Comparison of ENCODE assay signal across 13 mouse cellular contexts in genomic region chr4:141715027-141715426, GRCm38 (mm10). TPM values are rescaled to one million over a fixed set of nuclear protein-coding genes. Genes with fewer than 3 reads are reported as not detected.
DNase-seq lines count a peak whose midpoint lies in the region; ATAC-seq and TF ChIP-seq lines count a peak whose summit lies in the region.
"Had no signal": no experiment of that assay in that cellular context is flagged by ENCODE, and none has a peak within 500 bp of the region (broad histone marks: within the 10 kb centered on the region; RNA-seq: fewer than 3 reads in every experiment).

No protein-coding gene starts in this region.

- H3K27me3 ChIP-seq in intestine, embryonic 15.5 days (replicated peaks) = no peaks in the 10 kb centered on the region
- H3K27me3 ChIP-seq in intestine, postnatal 0 days (replicated peaks; ENCODE audit: control insufficient read depth, insufficient read depth, low read length) = no peaks in the 10 kb centered on the region
- no peaks in the 10 kb centered on the region for H3K27me3 ChIP-seq in embryonic facial prominence, embryonic 10.5 days (replicated peaks; ENCODE audit: low read depth, poor library complexity, severe bottlenecking)
- H3K27me3 ChIP-seq in liver, embryonic 11.5 days (replicated peaks; ENCODE audit: control insufficient read depth, insufficient read depth, low read length) = no peaks in the 10 kb centered on the region
- no peaks in the 10 kb centered on the region for H3K27me3 ChIP-seq in forebrain, postnatal 0 days (ENCODE audit: insufficient read depth, low read length)
- no peaks in the 10 kb centered on the region for H3K27me3 ChIP-seq in midbrain, embryonic 16.5 days (ENCODE audit: control insufficient read depth, insufficient read depth, low read depth, low read length)
- H3K27me3 ChIP-seq: forebrain, embryonic 12.5 days had no signal

- 0 out of 2 replicates have a peak, but pooled peaks have one; percentile 39 for ATAC-seq in intestine, embryonic 15.5 days
- ATAC-seq in intestine, postnatal 0 days = no peak
- no peak for ATAC-seq in liver, embryonic 11.5 days (replicated peaks; ENCODE audit: low FRiP score)
- ATAC-seq in forebrain, postnatal 0 days = no peak
- no peak for ATAC-seq in midbrain, embryonic 16.5 days

- DNase-seq in adipocyte (ENCODE audit: low spot score) = peak; percentile 40
- DNase-seq in embryonic facial prominence, embryonic 10.5 days (ENCODE audit: low spot score) = peak; percentile 36
- no peak for DNase-seq in liver, embryonic 11.5 days (ENCODE audit: low spot score)
- no peak for DNase-seq in cerebellum, adult 11-12 months
- no peak for DNase-seq in forebrain, postnatal 0 days
- DNase-seq: kidney, adult 8-10 months; thymus, postnatal 4 days had no signal

- no peak overlapping the region for H3K27ac ChIP-seq in intestine, embryonic 15.5 days
- H3K27ac ChIP-seq in intestine, postnatal 0 days (ENCODE audit: low read depth, low read length) = no peak overlapping the region
- H3K27ac ChIP-seq in embryonic facial prominence, embryonic 10.5 days (replicated peaks) = no peak overlapping the region
- H3K27ac ChIP-seq in liver, embryonic 11.5 days (ENCODE audit: low read depth, low read length) = peak overlapping the region; percentile 21; the same call in 1 of the 2 replicates
- no peak overlapping the region for H3K27ac ChIP-seq in forebrain, postnatal 0 days (ENCODE audit: low read depth, low read length)
- H3K27ac ChIP-seq in midbrain, embryonic 16.5 days (ENCODE audit: low read length) = no peak overlapping the region
- H3K27ac ChIP-seq: forebrain, embryonic 12.5 days; midbrain, embryonic 10.5 days had no signal

- H3K4me3 ChIP-seq in intestine, embryonic 15.5 days (replicated peaks) = no peak overlapping the region
- no peak overlapping the region for H3K4me3 ChIP-seq in intestine, postnatal 0 days (ENCODE audit: low read depth, low read length)
- H3K4me3 ChIP-seq in embryonic facial prominence, embryonic 10.5 days = no peak overlapping the region
- no peak overlapping the region for H3K4me3 ChIP-seq in liver, embryonic 11.5 days (ENCODE audit: low read depth, low read length)
- H3K4me3 ChIP-seq in forebrain, postnatal 0 days (ENCODE audit: low read depth, low read length) = no peak overlapping the region
- no peak overlapping the region for H3K4me3 ChIP-seq in midbrain, embryonic 16.5 days (ENCODE audit: low read depth, low read length)
- H3K4me3 ChIP-seq: forebrain, embryonic 12.5 days; midbrain, embryonic 10.5 days had no signal

- no peak for TF ChIP-seq CTCF in intestine, postnatal 0 days (IDR thresholded peaks at IDR 0.05; ENCODE audit: low read depth)
- TF ChIP-seq CTCF in forebrain, postnatal 0 days (IDR thresholded peaks at IDR 0.05; ENCODE audit: low read depth) = no peak

- H3K4me2 ChIP-seq in intestine, embryonic 15.5 days (replicated peaks) = no peak overlapping the region
- no peak overlapping the region for H3K4me2 ChIP-seq in intestine, postnatal 0 days (replicated peaks; ENCODE audit: low read depth)
- no peak overlapping the region for H3K4me2 ChIP-seq in liver, embryonic 11.5 days
- H3K4me2 ChIP-seq in forebrain, postnatal 0 days (ENCODE audit: low read depth) = no peak overlapping the region
- no peak overlapping the region for H3K4me2 ChIP-seq in midbrain, embryonic 16.5 days (ENCODE audit: low read length)
- H3K4me2 ChIP-seq: forebrain, embryonic 12.5 days had no signal

- 50% methylated on average over 2 of the region's 2 CpGs for WGBS in intestine, embryonic 15.5 days
- 42% methylated on average over 2 of the region's 2 CpGs for WGBS in intestine, postnatal 0 days
- WGBS in embryonic facial prominence, embryonic 10.5 days = 55% methylated on average over 2 of the region's 2 CpGs
- whole genome bisulfite sequencing in liver, embryonic 11.5 days = 72% methylated on average over 2 of the region's 2 CpGs
- WGBS in forebrain, postnatal 0 days = 80% methylated on average over 2 of the region's 2 CpGs
- 85% methylated on average over 2 of the region's 2 CpGs for WGBS in midbrain, embryonic 16.5 days

- H3K36me3 ChIP-seq in intestine, embryonic 15.5 days = peaks cover 14% of the 10 kb centered on the region; the same call in 1 of the 2 replicates
- H3K36me3 ChIP-seq in intestine, postnatal 0 days (ENCODE audit: control insufficient read depth, insufficient read depth) = peaks cover 31% of the 10 kb centered on the region
- peaks cover 73% of the 10 kb centered on the region for H3K36me3 ChIP-seq in embryonic facial prominence, embryonic 10.5 days (replicated peaks)
- peaks cover 30% of the 10 kb centered on the region for H3K36me3 ChIP-seq in liver, embryonic 11.5 days (ENCODE audit: control insufficient read depth, insufficient read depth, low read length)
- H3K36me3 ChIP-seq in forebrain, postnatal 0 days (ENCODE audit: insufficient read depth) = peaks cover 19% of the 10 kb centered on the region
- peaks cover 6% of the 10 kb centered on the region for H3K36me3 ChIP-seq in midbrain, embryonic 16.5 days (ENCODE audit: control insufficient read depth, insufficient read depth, low read length)

- no peak overlapping the region for H3K9ac ChIP-seq in intestine, embryonic 15.5 days
- H3K9ac ChIP-seq in intestine, postnatal 0 days (ENCODE audit: low read depth, low read length) = no peak overlapping the region
- no peak overlapping the region for H3K9ac ChIP-seq in liver, embryonic 11.5 days (ENCODE audit: low read depth, low read length)
- no peak overlapping the region for H3K9ac ChIP-seq in forebrain, postnatal 0 days
- no peak overlapping the region for H3K9ac ChIP-seq in midbrain, embryonic 16.5 days (ENCODE audit: low read depth, low read length)
- H3K9ac ChIP-seq: forebrain, embryonic 12.5 days had no signal

- H3K4me1 ChIP-seq in intestine, embryonic 15.5 days (replicated peaks) = peaks cover 20% of the 10 kb centered on the region
- no peaks in the 10 kb centered on the region for H3K4me1 ChIP-seq in intestine, postnatal 0 days (replicated peaks; ENCODE audit: control insufficient read depth, insufficient read depth, low read length)
- H3K4me1 ChIP-seq in embryonic facial prominence, embryonic 10.5 days = peaks cover 30% of the 10 kb centered on the region
- peaks cover 14% of the 10 kb centered on the region for H3K4me1 ChIP-seq in liver, embryonic 11.5 days (replicated peaks; ENCODE audit: control insufficient read depth, insufficient read depth, low read length)
- no peaks in the 10 kb centered on the region for H3K4me1 ChIP-seq in forebrain, postnatal 0 days (ENCODE audit: insufficient read depth)
- no peaks in the 10 kb centered on the region for H3K4me1 ChIP-seq in midbrain, embryonic 16.5 days (ENCODE audit: control insufficient read depth, insufficient read depth, low read length)
- H3K4me1 ChIP-seq: forebrain, embryonic 12.5 days had no signal

- no peaks in the 10 kb centered on the region for H3K9me3 ChIP-seq in intestine, embryonic 15.5 days
- H3K9me3 ChIP-seq in intestine, postnatal 0 days (ENCODE audit: control insufficient read depth) = no peaks in the 10 kb centered on the region
- no peaks in the 10 kb centered on the region for H3K9me3 ChIP-seq in embryonic facial prominence, embryonic 10.5 days
- no peaks in the 10 kb centered on the region for H3K9me3 ChIP-seq in liver, embryonic 11.5 days (ENCODE audit: control insufficient read depth, low read length)
- no peaks in the 10 kb centered on the region for H3K9me3 ChIP-seq in forebrain, postnatal 0 days (ENCODE audit: low read length)
- no peaks in the 10 kb centered on the region for H3K9me3 ChIP-seq in midbrain, embryonic 16.5 days (replicated peaks; ENCODE audit: control insufficient read depth, low read length, poor library complexity, severe bottlenecking)
- H3K9me3 ChIP-seq: forebrain, embryonic 12.5 days; midbrain, embryonic 10.5 days had no signal

RNA-seq across cellular contexts. Expression of gene Ddi2, which starts 8.2 kb away (rescaled TPM):
- polyA plus RNA-seq in intestine, embryonic 15.5 days (2015; fragmentation: Nextera tagmentation; extraction: Ambion mirVana) = 23.3 and 24.4 TPM in 2 replicates
- 15.9 and 16.7 TPM in 2 replicates for polyA plus RNA-seq in intestine, postnatal 0 days (2015; fragmentation: Nextera tagmentation; extraction: Ambion mirVana)
- polyA plus RNA-seq in embryonic facial prominence, embryonic 10.5 days (2016; fragmentation: Nextera tagmentation; extraction: Ambion mirVana) = 28.1 and 31.8 TPM in 2 replicates
- 29.3 and 31.4 TPM in 2 replicates for polyA plus RNA-seq in liver, embryonic 11.5 days (2014; fragmentation: Nextera tagmentation; extraction: Ambion mirVana)
- 17.2 and 20.7 TPM in 2 replicates for total RNA-seq in forebrain, postnatal 0 days (2014; rRNA removed)
- polyA plus RNA-seq in forebrain, postnatal 0 days (2015; fragmentation: Nextera tagmentation; extraction: Ambion mirVana) = 8.2 and 11.1 TPM in 2 replicates
- 10.0 and 12.6 TPM in 2 replicates for polyA plus RNA-seq in midbrain, embryonic 16.5 days (2015; fragmentation: Nextera tagmentation; extraction: Ambion mirVana)

RNA-seq across cellular contexts. Expression of gene Rsc1a1, which starts 29.6 kb away (rescaled TPM):
- not detected in 2 replicates for polyA plus RNA-seq in intestine, embryonic 15.5 days (2015; fragmentation: Nextera tagmentation; extraction: Ambion mirVana)
- polyA plus RNA-seq in intestine, postnatal 0 days (2015; fragmentation: Nextera tagmentation; extraction: Ambion mirVana) = not detected in 2 replicates
- polyA plus RNA-seq in embryonic facial prominence, embryonic 10.5 days (2016; fragmentation: Nextera tagmentation; extraction: Ambion mirVana) = 1.1 and 2.3 TPM in 2 replicates
- 2.7 TPM in 1 of 2 replicates, not detected in the other for polyA plus RNA-seq in liver, embryonic 11.5 days (2014; fragmentation: Nextera tagmentation; extraction: Ambion mirVana)
- total RNA-seq in forebrain, postnatal 0 days (2014; rRNA removed) = 3.1 and 4.8 TPM in 2 replicates
- 0.36 and 0.53 TPM in 2 replicates for polyA plus RNA-seq in forebrain, postnatal 0 days (2015; fragmentation: Nextera tagmentation; extraction: Ambion mirVana)
- 1.7 TPM in 1 of 2 replicates, not detected in the other for polyA plus RNA-seq in midbrain, embryonic 16.5 days (2015; fragmentation: Nextera tagmentation; extraction: Ambion mirVana)
- total RNA-seq: left cerebral cortex, postnatal 14 days had no signal

RNA-seq across cellular contexts. Expression of gene Agmat, which starts 31.4 kb away (rescaled TPM):
- polyA plus RNA-seq in intestine, embryonic 15.5 days (2015; fragmentation: Nextera tagmentation; extraction: Ambion mirVana) = 36.7 and 41.9 TPM in 2 replicates
- 106 and 109 TPM in 2 replicates for polyA plus RNA-seq in intestine, postnatal 0 days (2015; fragmentation: Nextera tagmentation; extraction: Ambion mirVana)
- not detected in 2 replicates for polyA plus RNA-seq in embryonic facial prominence, embryonic 10.5 days (2016; fragmentation: Nextera tagmentation; extraction: Ambion mirVana)
- 16.0 and 18.0 TPM in 2 replicates for polyA plus RNA-seq in liver, embryonic 11.5 days (2014; fragmentation: Nextera tagmentation; extraction: Ambion mirVana)
- total RNA-seq in forebrain, postnatal 0 days (2014; rRNA removed) = not detected in 2 replicates
- polyA plus RNA-seq in forebrain, postnatal 0 days (2015; fragmentation: Nextera tagmentation; extraction: Ambion mirVana) = not detected in 2 replicates
- not detected in 2 replicates for polyA plus RNA-seq in midbrain, embryonic 16.5 days (2015; fragmentation: Nextera tagmentation; extraction: Ambion mirVana)
- polyA plus RNA-seq: forebrain, embryonic 12.5 days; midbrain, embryonic 10.5 days had no signal

RNA-seq across cellular contexts. Expression of gene Plekhm2, which starts 50.3 kb away (rescaled TPM):
- 3.9 and 4.5 TPM in 2 replicates for polyA plus RNA-seq in intestine, embryonic 15.5 days (2015; fragmentation: Nextera tagmentation; extraction: Ambion mirVana)
- 3.1 and 6.0 TPM in 2 replicates for polyA plus RNA-seq in intestine, postnatal 0 days (2015; fragmentation: Nextera tagmentation; extraction: Ambion mirVana)
- 4.9 and 5.2 TPM in 2 replicates for polyA plus RNA-seq in embryonic facial prominence, embryonic 10.5 days (2016; fragmentation: Nextera tagmentation; extraction: Ambion mirVana)
- polyA plus RNA-seq in liver, embryonic 11.5 days (2014; fragmentation: Nextera tagmentation; extraction: Ambion mirVana) = 2.1 and 3.4 TPM in 2 replicates
- 27.3 and 33.7 TPM in 2 replicates for total RNA-seq in forebrain, postnatal 0 days (2014; rRNA removed)
- polyA plus RNA-seq in forebrain, postnatal 0 days (2015; fragmentation: Nextera tagmentation; extraction: Ambion mirVana) = 5.0 and 5.6 TPM in 2 replicates
- polyA plus RNA-seq in midbrain, embryonic 16.5 days (2015; fragmentation: Nextera tagmentation; extraction: Ambion mirVana) = 7.9 and 8.4 TPM in 2 replicates

Comparison
In these comparisons a context has a peak if more than half of its experiments do, and no peak if none do; other contexts are left out.
1. DNase-seq: peak in adipocyte (single experiment) and embryonic facial prominence, embryonic 10.5 days (single experiment); none in liver, embryonic 11.5 days (single experiment), cerebellum, adult 11-12 months (single experiment) and forebrain, postnatal 0 days (single experiment).
2. RNA of gene Agmat, which starts 31.4 kb away (polyA plus RNA-seq): 106 to 109 TPM in intestine, postnatal 0 days, 36.7 to 41.9 TPM in intestine, embryonic 15.5 days and 16.0 to 18.0 TPM in liver, embryonic 11.5 days; not detected in midbrain, embryonic 16.5 days, not detected in embryonic facial prominence, embryonic 10.5 days and not detected in forebrain, postnatal 0 days; every median in the first group is over 10 times any median in the second.